Mouse (Mus musculus): ENCODE data around the gene Rars2.

The Rars2 gene

DNA sequence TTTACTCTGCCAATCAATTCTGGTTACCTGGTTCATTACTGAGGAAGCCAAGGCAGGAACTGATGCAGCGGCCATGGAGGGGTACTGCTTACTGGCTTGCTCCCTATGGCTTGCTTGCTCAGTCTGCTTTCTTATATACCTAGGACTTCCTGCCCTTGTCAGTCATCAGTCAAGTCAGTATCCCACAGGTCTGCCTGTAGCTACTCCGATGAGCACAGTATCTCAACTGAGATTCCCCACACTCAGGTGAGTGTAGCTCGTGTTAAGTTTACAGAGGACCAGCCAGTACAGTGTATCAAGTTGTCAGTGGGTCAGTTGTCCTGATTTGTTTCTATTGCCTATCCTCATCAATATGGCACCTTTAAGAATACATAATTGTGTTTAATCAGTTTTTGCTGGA, 26.0 kb downstream of the Rars2 start:
- DNase-seq (ENCODE audit: low spot score) = no peak

DNA sequence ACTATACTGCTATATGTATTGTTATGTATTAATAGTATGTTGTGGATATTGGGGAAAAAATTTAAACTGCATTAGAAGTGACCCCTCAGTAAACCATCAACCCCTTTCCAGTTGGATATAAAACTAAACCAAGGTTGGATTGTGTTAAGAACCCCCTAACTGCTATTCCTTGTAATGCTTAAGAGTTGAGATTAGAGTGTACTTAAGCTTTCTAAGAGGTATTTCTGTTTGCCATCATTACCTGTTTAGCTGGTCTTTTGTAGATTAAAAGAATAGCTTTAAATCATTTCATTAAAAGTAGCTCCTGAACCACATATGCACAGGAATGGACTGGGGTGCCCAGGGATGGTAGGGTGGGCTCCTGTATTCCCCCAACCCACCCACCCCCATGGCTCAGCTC, 30.0 kb downstream of the Rars2 start:
- DNase-seq (ENCODE audit: low spot score) = no peak

GRCm38 (mm10) chr4:34653179-34653578, 38.4 kb downstream of the Rars2 start:
- no peak for DNase-seq (ENCODE audit: low spot score)

- no peak for DNase-seq (ENCODE audit: low spot score)
Measured at GRCm38 (mm10) chr4:34656101-34656500, 41.3 kb downstream of the Rars2 start.

GRCm38 (mm10) chr4:34659012-34659411, 44.3 kb downstream of the Rars2 start:
- DNase-seq (ENCODE audit: low spot score) = no peak

GRCm38 (mm10) chr4:34661514-34661913, 46.8 kb downstream of the Rars2 start:
- DNase-seq (ENCODE audit: low spot score) = no peak

- DNase-seq (ENCODE audit: low spot score) = peak; percentile 41
Measured at GRCm38 (mm10) chr4:34661927-34662326, 47.2 kb downstream of the Rars2 start.

DNA sequence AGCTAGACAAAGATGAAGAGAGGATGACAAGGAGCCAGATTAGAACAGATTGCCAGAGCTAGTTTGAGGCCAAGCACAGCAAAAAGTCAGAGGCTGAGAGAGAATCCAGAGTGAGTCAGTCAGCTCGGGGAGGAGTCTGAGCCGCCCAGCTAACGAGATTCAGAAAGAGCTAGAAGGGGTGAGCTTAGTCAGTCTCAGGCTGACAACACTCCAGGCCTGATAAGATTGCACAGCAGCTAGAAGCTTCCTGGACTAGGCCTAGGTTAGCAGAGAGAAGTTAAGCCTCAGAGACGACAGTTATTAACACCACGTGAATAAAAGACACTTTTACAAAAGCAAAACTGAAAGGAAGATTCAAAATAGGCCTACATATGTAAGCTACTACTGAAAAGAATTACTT, 53.2 kb downstream of the Rars2 start:
- no peak for DNase-seq (ENCODE audit: low spot score)

DNA sequence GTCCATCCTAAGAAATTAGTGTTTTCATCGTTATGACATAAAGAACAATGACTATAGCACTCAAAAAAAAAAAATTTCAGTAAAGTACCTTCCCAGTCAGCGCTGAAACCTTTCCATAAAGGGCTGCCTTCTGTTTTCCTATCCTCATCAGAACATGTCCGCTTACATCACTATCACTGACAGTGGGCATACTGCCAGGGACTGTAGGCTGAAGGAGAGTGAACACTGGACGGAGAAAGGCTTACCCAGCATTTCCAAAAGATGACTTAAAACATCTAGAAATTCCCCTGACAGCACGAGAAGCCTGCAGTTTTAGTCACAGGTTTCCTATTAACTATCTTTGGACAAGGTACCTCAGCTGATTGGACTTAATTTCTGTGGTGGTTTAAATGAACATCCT, 59.0 kb downstream of the Rars2 start:
- no peak for DNase-seq (ENCODE audit: low spot score)

DNA sequence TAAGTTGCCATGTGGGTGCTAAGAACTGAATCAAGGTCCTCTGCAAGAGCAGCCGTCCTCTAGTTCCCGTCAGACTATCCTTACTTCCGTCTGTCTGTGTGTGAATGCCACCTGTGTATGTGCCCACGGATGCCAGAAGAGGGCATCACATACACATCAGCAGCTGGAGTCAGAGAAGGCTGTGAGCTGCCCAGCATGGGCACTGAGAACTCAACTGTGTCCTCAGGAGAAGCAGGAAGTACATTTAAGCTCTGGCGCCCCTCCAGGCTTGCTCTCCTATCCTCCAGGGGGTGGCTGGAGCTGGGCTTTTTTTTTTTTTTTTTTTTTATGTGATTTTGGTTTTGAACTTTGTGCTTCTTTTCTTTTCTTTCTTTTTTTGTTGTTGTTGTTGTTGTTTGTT, 65.8 kb downstream of the Rars2 start:
- no peak for DNase-seq (ENCODE audit: low spot score)

- peak; percentile 89 for DNase-seq (ENCODE audit: low spot score)
Measured at GRCm38 (mm10) chr4:34686874-34687567, 72.3 kb downstream of the Rars2 start, which contains the start of gene Slc35a1. Gene Slc35a1 (minus strand): TSS chr4:34687438.

- DNase-seq (ENCODE audit: low spot score) = no peak
Measured at GRCm38 (mm10) chr4:34688021-34688420, 73.3 kb downstream of the Rars2 start.

GRCm38 (mm10) chr4:34701528-34701927, 86.8 kb downstream of the Rars2 start:
- DNase-seq (ENCODE audit: low spot score) = no peak

GRCm38 (mm10) chr4:34702231-34702630, 87.5 kb downstream of the Rars2 start:
- no peak for DNase-seq (ENCODE audit: low spot score)

DNA sequence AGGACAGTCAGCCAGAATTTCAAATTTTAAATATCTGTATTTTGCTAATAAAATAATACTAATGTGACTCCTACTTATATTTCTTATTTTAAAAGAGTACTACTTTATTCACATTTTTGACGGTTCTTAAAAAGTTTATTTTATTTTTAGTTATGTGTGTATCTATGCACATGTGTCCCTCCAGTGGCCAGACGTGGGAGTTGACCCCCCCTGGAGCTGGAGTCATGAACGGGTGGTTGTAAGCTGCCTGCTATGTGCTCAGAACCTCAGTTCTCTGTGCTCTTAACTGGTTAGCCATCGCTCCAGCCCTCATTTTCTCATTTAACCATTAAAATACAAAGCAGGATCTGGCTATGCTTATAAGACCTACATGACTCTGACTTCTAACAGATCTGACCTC, 88.3 kb downstream of the Rars2 start:
- DNase-seq (ENCODE audit: low spot score) = no peak

- DNase-seq (ENCODE audit: low spot score) = no peak
Measured at GRCm38 (mm10) chr4:34707248-34707647, 92.5 kb downstream of the Rars2 start.

- no peak for DNase-seq (ENCODE audit: low spot score)
Measured at GRCm38 (mm10) chr4:34708127-34708526, 93.4 kb downstream of the Rars2 start.
